12 mouse cellular contexts compared by ENCODE assay signal in the genomic region with DNA sequence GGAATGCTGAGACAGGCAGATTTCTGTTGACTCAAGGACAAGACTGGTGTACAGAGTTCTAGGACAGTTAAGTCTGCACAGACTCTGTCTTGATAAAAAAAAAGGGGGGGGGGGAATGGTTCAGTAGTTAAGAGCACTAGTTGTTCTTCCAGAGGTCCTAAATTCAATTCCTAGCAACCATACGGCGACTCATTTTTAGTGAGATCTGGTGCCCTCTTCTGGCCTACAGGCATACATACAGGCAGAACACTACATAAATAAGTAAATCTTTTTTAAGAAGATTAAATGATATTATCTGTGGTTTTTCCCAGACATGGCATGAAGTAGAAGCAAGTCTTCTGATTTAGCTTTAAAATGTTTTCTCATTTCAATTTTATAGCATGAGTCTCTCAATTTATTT. TPM values are rescaled to one million over a fixed set of nuclear protein-coding genes. Genes with fewer than 3 reads are reported as not detected.
DNase-seq lines count a peak whose midpoint lies in the region; ATAC-seq lines count a peak whose summit lies in the region.
"Had no signal": no experiment of that assay in that cellular context is flagged by ENCODE, and none has a peak within 500 bp of the region (broad histone marks: within the 10 kb centered on the region; RNA-seq: fewer than 3 reads in every experiment).

No protein-coding gene starts in this region.

- no peak overlapping the region for H3K9ac ChIP-seq in kidney, embryonic 15.5 days
- H3K9ac ChIP-seq: embryonic facial prominence, embryonic 15.5 days had no signal

- DNase-seq in kidney, adult 9 months = peak; percentile 30
- peak; percentile 70 for DNase-seq in 416B (ENCODE audit: low read depth)
- DNase-seq in embryo, embryonic 10.5 days (ENCODE audit: low spot score) = peak; percentile 56
- DNase-seq in ovary, postnatal 10 days (ENCODE audit: low spot score) = no peak
- no peak for DNase-seq in spleen, postnatal 36 days (ENCODE audit: low spot score in 2 of 2)
- no peak for DNase-seq in natural killer cell, adult 2 months (ENCODE audit: low spot score in 2 of 2)

- H3K27ac ChIP-seq in kidney, embryonic 15.5 days = no peak overlapping the region
- H3K27ac ChIP-seq: embryonic facial prominence, embryonic 15.5 days; macrophage had no signal

- no peaks in the 10 kb centered on the region for H3K36me3 ChIP-seq in kidney, embryonic 15.5 days
- H3K36me3 ChIP-seq: embryonic facial prominence, embryonic 15.5 days had no signal

- H3K9me3 ChIP-seq in kidney, embryonic 15.5 days (replicated peaks) = no peaks in the 10 kb centered on the region
- H3K9me3 ChIP-seq: embryonic facial prominence, embryonic 15.5 days had no signal

- H3K4me3 ChIP-seq in kidney, embryonic 15.5 days (replicated peaks) = no peak overlapping the region
- H3K4me3 ChIP-seq: embryonic facial prominence, embryonic 15.5 days had no signal

- no peak for ATAC-seq in kidney, embryonic 15.5 days (replicated peaks; ENCODE audit: low FRiP score)
- peak; percentile 68 for ATAC-seq in CD4-positive, CD25-positive, alpha-beta regulatory T cell, adult 4 months

- peaks cover 31% of the 10 kb centered on the region; the same call in 1 of the 2 replicates for H3K27me3 ChIP-seq in kidney, embryonic 15.5 days
- H3K27me3 ChIP-seq: embryonic facial prominence, embryonic 15.5 days had no signal

- WGBS in kidney, embryonic 15.5 days = 68% methylated on average over 2 of the region's 2 CpGs

- no peaks in the 10 kb centered on the region for H3K4me1 ChIP-seq in kidney, embryonic 15.5 days
- H3K4me1 ChIP-seq: embryonic facial prominence, embryonic 15.5 days had no signal

- no peak overlapping the region for H3K4me2 ChIP-seq in kidney, embryonic 15.5 days
- H3K4me2 ChIP-seq: embryonic facial prominence, embryonic 15.5 days; heart, embryonic 11.5 days had no signal

RNA-seq across cellular contexts. Expression of a gene that starts 15.4 kb away (rescaled TPM):
- 3.2 and 3.8 TPM in 2 replicates for polyA plus RNA-seq in kidney, embryonic 15.5 days (2015; fragmentation: Nextera tagmentation; extraction: Ambion mirVana)
- 1 to 10 TPM; 3.1 to 3.2 TPM for polyA plus RNA-seq in CD4-positive, CD25-positive, alpha-beta regulatory T cell, adult 4 months (2017; shearing (Covaris generic))
- polyA plus RNA-seq: macrophage had no signal

RNA-seq across cellular contexts. Expression of a gene that starts 42.6 kb away (rescaled TPM):
- polyA plus RNA-seq in kidney, embryonic 15.5 days (2015; fragmentation: Nextera tagmentation; extraction: Ambion mirVana) = 0.21 and 0.26 TPM in 2 replicates
- under 1 TPM; 0.67 to 0.87 TPM for polyA plus RNA-seq in CD4-positive, CD25-positive, alpha-beta regulatory T cell, adult 4 months (2017; shearing (Covaris generic))
- polyA plus RNA-seq: macrophage had no signal

RNA-seq across cellular contexts. Expression of a gene that starts 50.2 kb away (rescaled TPM):
- not detected in 2 replicates for polyA plus RNA-seq in kidney, embryonic 15.5 days (2015; fragmentation: Nextera tagmentation; extraction: Ambion mirVana)
- polyA plus RNA-seq in CD4-positive, CD25-positive, alpha-beta regulatory T cell, adult 4 months (2017; shearing (Covaris generic)) = not detected
- polyA plus RNA-seq: embryonic facial prominence, embryonic 15.5 days; heart, embryonic 11.5 days; macrophage had no signal

RNA-seq across cellular contexts. Expression of a gene that starts 50.4 kb away (rescaled TPM):
- polyA plus RNA-seq in kidney, embryonic 15.5 days (2015; fragmentation: Nextera tagmentation; extraction: Ambion mirVana) = not detected in 2 replicates
- polyA plus RNA-seq in CD4-positive, CD25-positive, alpha-beta regulatory T cell, adult 4 months (2017; shearing (Covaris generic)) = not detected
- polyA plus RNA-seq: embryonic facial prominence, embryonic 15.5 days; heart, embryonic 11.5 days; macrophage; urinary bladder, adult 2 months had no signal

Comparison
In these comparisons a context has a peak if more than half of its experiments do, and no peak if none do; other contexts are left out.
1. DNase-seq: peak in kidney, adult 9 months (single experiment), 416B (single experiment) and embryo, embryonic 10.5 days (single experiment); none in ovary, postnatal 10 days (single experiment), spleen, postnatal 36 days (0 of 2) and natural killer cell, adult 2 months (0 of 2).